In the genomic region with DNA sequence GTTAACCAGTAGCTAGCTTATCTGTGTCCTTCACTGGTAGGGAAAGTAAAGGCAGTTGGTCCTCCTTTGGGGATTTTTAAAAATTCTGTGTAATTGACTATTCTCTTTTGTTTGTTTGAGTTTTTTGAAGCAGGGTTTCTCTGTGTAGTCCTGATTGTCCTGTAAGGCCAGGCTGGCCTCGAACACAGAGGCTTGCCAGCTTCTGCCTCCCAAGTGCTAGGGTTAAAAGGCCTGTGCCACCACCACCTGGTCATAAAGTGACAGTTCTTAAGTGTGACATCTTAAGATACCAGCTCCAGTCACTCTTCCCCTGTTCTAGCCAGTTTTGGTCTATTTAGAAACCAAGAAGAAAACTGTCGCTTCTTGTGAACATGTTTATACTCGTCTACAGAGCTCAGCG, we compare ENCODE assay signal across 8 mouse cellular contexts. TPM values are rescaled to one million over a fixed set of nuclear protein-coding genes. Genes with fewer than 3 reads are reported as not detected.
A peak's percentile ranks its signal among the peaks of the same experiment; 100 is the strongest.
DNase-seq lines count a peak whose midpoint lies in the region; ATAC-seq and TF ChIP-seq lines count a peak whose summit lies in the region.

No protein-coding gene starts in this region.

- TF ChIP-seq CTCF in intestine, postnatal 0 days (IDR thresholded peaks at IDR 0.05; ENCODE audit: low read depth): no peak

- no peaks in the 10 kb centered on the region for H3K27me3 ChIP-seq in lung, embryonic 15.5 days
- H3K27me3 ChIP-seq in embryonic facial prominence, embryonic 15.5 days: no peaks in the 10 kb centered on the region
- H3K27me3 ChIP-seq in intestine, postnatal 0 days (replicated peaks; ENCODE audit: control insufficient read depth, insufficient read depth, low read length): no peaks in the 10 kb centered on the region
- no peaks in the 10 kb centered on the region for H3K27me3 ChIP-seq in neural tube, embryonic 13.5 days

- no peak overlapping the region for H3K27ac ChIP-seq in lung, embryonic 15.5 days
- peak overlapping the region; percentile 91; the same call in 1 of the 2 replicates for H3K27ac ChIP-seq in embryonic facial prominence, embryonic 15.5 days (replicated peaks)
- no peak overlapping the region for H3K27ac ChIP-seq in intestine, postnatal 0 days (ENCODE audit: low read depth, low read length)
- no peak overlapping the region for H3K27ac ChIP-seq in neural tube, embryonic 13.5 days (replicated peaks)

- ATAC-seq in lung, embryonic 15.5 days (ENCODE audit: borderline replicate concordance, extremely low read depth, low FRiP score, low TSS enrichment): no peak
- no peak for ATAC-seq in embryonic facial prominence, embryonic 15.5 days (ENCODE audit: insufficient number of reproducible peaks, low FRiP score, low TSS enrichment, low read depth)
- no peak for ATAC-seq in intestine, postnatal 0 days
- no peak for ATAC-seq in neural tube, embryonic 13.5 days (ENCODE audit: low read depth)

- peaks cover 22% of the 10 kb centered on the region for H3K4me1 ChIP-seq in lung, embryonic 15.5 days
- H3K4me1 ChIP-seq in embryonic facial prominence, embryonic 15.5 days: peaks cover 33% of the 10 kb centered on the region
- no peaks in the 10 kb centered on the region; the same call in 1 of the 2 replicates for H3K4me1 ChIP-seq in intestine, postnatal 0 days (replicated peaks; ENCODE audit: control insufficient read depth, insufficient read depth, low read length)
- H3K4me1 ChIP-seq in neural tube, embryonic 13.5 days (replicated peaks): peaks cover 50% of the 10 kb centered on the region

- DNase-seq in lung, postnatal 4 days: no peak
- no peak for DNase-seq in cerebellum, adult 8-10 months
- no peak for DNase-seq in frontal cortex, adult 2 months (ENCODE audit: extremely low spot score in 1 of 2, low spot score in 1 of 2)
- DNase-seq in layer of hippocampus, adult 11-12 months (ENCODE audit: low spot score): no peak

- no peaks in the 10 kb centered on the region for H3K36me3 ChIP-seq in lung, embryonic 15.5 days
- H3K36me3 ChIP-seq in embryonic facial prominence, embryonic 15.5 days: no peaks in the 10 kb centered on the region
- H3K36me3 ChIP-seq in intestine, postnatal 0 days (ENCODE audit: control insufficient read depth, insufficient read depth): no peaks in the 10 kb centered on the region
- no peaks in the 10 kb centered on the region for H3K36me3 ChIP-seq in neural tube, embryonic 13.5 days

- WGBS in lung, embryonic 15.5 days: 75% methylated on average over 4 of the region's 4 CpGs
- WGBS in embryonic facial prominence, embryonic 15.5 days: 57% methylated on average over 4 of the region's 4 CpGs
- 77% methylated on average over 4 of the region's 4 CpGs for WGBS in intestine, postnatal 0 days
- 87% methylated on average over 4 of the region's 4 CpGs for WGBS in neural tube, embryonic 13.5 days

- no peaks in the 10 kb centered on the region for H3K9me3 ChIP-seq in lung, embryonic 15.5 days
- H3K9me3 ChIP-seq in embryonic facial prominence, embryonic 15.5 days (replicated peaks): no peaks in the 10 kb centered on the region
- no peaks in the 10 kb centered on the region for H3K9me3 ChIP-seq in intestine, postnatal 0 days (ENCODE audit: control insufficient read depth)
- H3K9me3 ChIP-seq in neural tube, embryonic 13.5 days: no peaks in the 10 kb centered on the region

- no peak overlapping the region for H3K4me3 ChIP-seq in lung, embryonic 15.5 days
- H3K4me3 ChIP-seq in embryonic facial prominence, embryonic 15.5 days (replicated peaks): no peak overlapping the region
- peak overlapping the region; percentile 95 for H3K4me3 ChIP-seq in intestine, postnatal 0 days (ENCODE audit: low read depth, low read length)
- H3K4me3 ChIP-seq in neural tube, embryonic 13.5 days: peak overlapping the region; percentile 97

- H3K9ac ChIP-seq in lung, embryonic 15.5 days: no peak overlapping the region
- no peak overlapping the region for H3K9ac ChIP-seq in embryonic facial prominence, embryonic 15.5 days
- peak overlapping the region; percentile 96; the same call in 1 of the 2 replicates for H3K9ac ChIP-seq in intestine, postnatal 0 days (ENCODE audit: low read depth, low read length)
- H3K9ac ChIP-seq in neural tube, embryonic 13.5 days: peak overlapping the region; percentile 99

- peak overlapping the region; percentile 87 for H3K4me2 ChIP-seq in lung, embryonic 15.5 days
- peak overlapping the region; percentile 78 for H3K4me2 ChIP-seq in embryonic facial prominence, embryonic 15.5 days (replicated peaks)
- H3K4me2 ChIP-seq in intestine, postnatal 0 days (replicated peaks; ENCODE audit: low read depth): peak overlapping the region; percentile 91
- H3K4me2 ChIP-seq in neural tube, embryonic 13.5 days: peak overlapping the region; percentile 69

RNA-seq across cellular contexts. Expression of gene Usp24, which starts 2.2 kb away (rescaled TPM):
- 6.5 and 6.9 TPM in 2 replicates for polyA plus RNA-seq in lung, embryonic 15.5 days (2015; fragmentation: Nextera tagmentation; extraction: Ambion mirVana)
- polyA plus RNA-seq in embryonic facial prominence, embryonic 15.5 days (2015; fragmentation: Nextera tagmentation; extraction: Ambion mirVana): 8.6 and 8.7 TPM in 2 replicates
- polyA plus RNA-seq in intestine, postnatal 0 days (2015; fragmentation: Nextera tagmentation; extraction: Ambion mirVana): 5.3 and 6.2 TPM in 2 replicates
- 6.7 and 7.1 TPM in 2 replicates for polyA plus RNA-seq in neural tube, embryonic 13.5 days (2015; fragmentation: Nextera tagmentation; extraction: Ambion mirVana)
- polyA plus RNA-seq in frontal cortex, adult 2 months (2012; rRNA removed): 17.6 and 19.9 TPM in 2 replicates

Comparison
In these comparisons a context has a peak if more than half of its experiments do, and no peak if none do; other contexts are left out.
1. H3K4me3 ChIP-seq: peak in intestine, postnatal 0 days (single experiment) and neural tube, embryonic 13.5 days (single experiment); none in lung, embryonic 15.5 days (single experiment) and embryonic facial prominence, embryonic 15.5 days (single experiment).
2. H3K9ac ChIP-seq: peak in intestine, postnatal 0 days (single experiment) and neural tube, embryonic 13.5 days (single experiment); none in lung, embryonic 15.5 days (single experiment) and embryonic facial prominence, embryonic 15.5 days (single experiment).
3. Peak in every context shown above with its lines, with median percentiles within 50 percentile points of each other: H3K4me2 ChIP-seq.